Mouse (Mus musculus): ENCODE measurements around the gene Gjc3.
A peak's percentile ranks its signal among the peaks of the same experiment; 100 is the strongest.
"Not testable (repeated sequence)": the region's sequence is repeated elsewhere in the genome, so short reads cannot be mapped to it uniquely, and the experiment has no call there.

Gene Gjc3

GRCm38 (mm10) chr5:137962945-137963344 is at the start of gene Gjc3:
Gene Gjc3 (minus strand): TSS chr5:137963098.
- DNase-seq (ENCODE audit: low spot score in 2 of 2) = peak in 1 of 2 experiments; percentile 2

GRCm38 (mm10) chr5:138012382-138012781 is 49.5 kb upstream of the Gjc3 start:
- no peak for DNase-seq (ENCODE audit: low spot score in 2 of 2)

GRCm38 (mm10) chr5:138009437-138009836 is 46.5 kb upstream of the Gjc3 start:
- DNase-seq (ENCODE audit: low spot score in 2 of 2) = no peak

GRCm38 (mm10) chr5:137986351-137986750 is 23.5 kb upstream of the Gjc3 start:
- no peak for DNase-seq (ENCODE audit: low spot score in 2 of 2)

- no peak for DNase-seq (ENCODE audit: low spot score in 2 of 2)
These were observed 18.4 kb upstream of the Gjc3 start, which contains the start of gene Azgp1 for GRCm38 (mm10) chr5:137981300-137981699. Gene Azgp1 (plus strand): TSS chr5:137981520.

- DNase-seq (ENCODE audit: low spot score in 2 of 2) = no peak
These were observed 16.2 kb upstream of the Gjc3 start for GRCm38 (mm10) chr5:137979081-137979480.

- no peak for DNase-seq (ENCODE audit: low spot score in 2 of 2)
These were observed 14.4 kb upstream of the Gjc3 start for GRCm38 (mm10) chr5:137977291-137977690.

- DNase-seq (ENCODE audit: low spot score in 2 of 2) = no peak
These were observed 12.5 kb upstream of the Gjc3 start for GRCm38 (mm10) chr5:137975434-137975833.

GRCm38 (mm10) chr5:137974724-137975123 is 11.8 kb upstream of the Gjc3 start:
- DNase-seq (ENCODE audit: low spot score in 2 of 2) = no peak

- peak; percentile 8 to 31 for DNase-seq (ENCODE audit: low spot score in 2 of 2)
These were observed 10.8 kb upstream of the Gjc3 start for GRCm38 (mm10) chr5:137973738-137974137.

GRCm38 (mm10) chr5:137973161-137973560 is 10.3 kb upstream of the Gjc3 start:
- no peak for DNase-seq (ENCODE audit: low spot score in 2 of 2)

- peak in 1 of 2 experiments; percentile 7 for DNase-seq (ENCODE audit: low spot score in 2 of 2)
These were observed 3.6 kb upstream of the Gjc3 start for GRCm38 (mm10) chr5:137966492-137966891.

- no peak for DNase-seq (ENCODE audit: low spot score in 2 of 2)
These were observed 6.5 kb downstream of the Gjc3 start for GRCm38 (mm10) chr5:137956404-137956803.

GRCm38 (mm10) chr5:137951218-137951617 is 11.7 kb downstream of the Gjc3 start:
- peak; percentile 27 to 31 for DNase-seq (ENCODE audit: low spot score in 2 of 2)

GRCm38 (mm10) chr5:137947303-137947702 is 15.6 kb downstream of the Gjc3 start:
- DNase-seq (ENCODE audit: low spot score in 2 of 2) = no peak

GRCm38 (mm10) chr5:137943133-137943532 is 19.8 kb downstream of the Gjc3 start:
- DNase-seq (ENCODE audit: low spot score in 2 of 2) = no peak

- no peak for DNase-seq (ENCODE audit: low spot score in 2 of 2)
These were observed 21.9 kb downstream of the Gjc3 start for GRCm38 (mm10) chr5:137940948-137941347.

GRCm38 (mm10) chr5:137937238-137937637 is 25.7 kb downstream of the Gjc3 start:
- DNase-seq (ENCODE audit: low spot score in 2 of 2) = no peak

GRCm38 (mm10) chr5:137936486-137936885 is 26.4 kb downstream of the Gjc3 start:
- DNase-seq (ENCODE audit: low spot score in 2 of 2) = no peak

- DNase-seq (ENCODE audit: low spot score in 2 of 2) = not testable (repeated sequence)
These were observed 29.0 kb downstream of the Gjc3 start for GRCm38 (mm10) chr5:137933934-137934333.

GRCm38 (mm10) chr5:137928439-137928838 is 34.5 kb downstream of the Gjc3 start:
- DNase-seq (ENCODE audit: low spot score in 2 of 2) = no peak

- no peak for DNase-seq (ENCODE audit: low spot score in 2 of 2)
These were observed 40.7 kb downstream of the Gjc3 start for GRCm38 (mm10) chr5:137922171-137922570.

GRCm38 (mm10) chr5:137921532-137921931 is 41.4 kb downstream of the Gjc3 start, which contains the start of gene Cyp3a13:
Gene Cyp3a13 (minus strand): TSS chr5:137921619.
- DNase-seq (ENCODE audit: low spot score in 2 of 2) = no peak

GRCm38 (mm10) chr5:137915550-137915949 is 47.3 kb downstream of the Gjc3 start:
- no peak for DNase-seq (ENCODE audit: low spot score in 2 of 2)

Measured in right cerebral cortex, adult 2 months (tissue).